Mouse (Mus musculus) bone marrow macrophage, adult 2 months (primary cell): ENCODE measurements around the gene Trim2.

Source experiments
- CTCF ChIP-seq: IDR thresholded peaks from 2 replicates; pipeline ENCODE4 v1.5.1; 2012; ENCODE audit warnings: low read depth, mild to moderate bottlenecking, low read length, moderate library complexity
- POLR2A ChIP-seq: IDR thresholded peaks from 2 replicates; pipeline ENCODE4 v1.6.1; 2012; ENCODE audit warnings: mild to moderate bottlenecking, low read depth, low read length, borderline replicate concordance

- no peak for TF ChIP-seq POLR2A
- TF ChIP-seq CTCF = no peak
These were observed 17.3 kb upstream of the Trim2 start for GRCm38 (mm10) chr3:84324000-84324399.
